27 mouse cellular contexts compared by ENCODE assay signal in genomic region chrX:104264371-104264770, GRCm38 (mm10).
DNase-seq lines count a peak whose midpoint lies in the region; ATAC-seq and TF ChIP-seq lines count a peak whose summit lies in the region.
"Had no signal": no experiment of that assay in that cellular context is flagged by ENCODE, and none has a peak within 500 bp of the region (broad histone marks: within the 10 kb centered on the region; RNA-seq: fewer than 3 reads in every experiment).

No protein-coding gene starts in this region.

- H3K27ac ChIP-seq in MEL (ENCODE audit: control insufficient read depth, low read depth, low read length) = peak overlapping the region; percentile 75
- H3K27ac ChIP-seq: embryonic facial prominence, embryonic 10.5 days; embryonic facial prominence, embryonic 12.5 days; forebrain, embryonic 13.5 days; forebrain, embryonic 15.5 days had no signal

- peaks cover 0 to 19% of the 10 kb centered on the region in 2 experiments; a peak in 2 of 4 replicates for H3K36me3 ChIP-seq in MEL (ENCODE audit: control insufficient read depth in 1 of 2, insufficient read depth in 2 of 2, low read length in 2 of 2)
- H3K36me3 ChIP-seq: embryonic facial prominence, embryonic 10.5 days; embryonic facial prominence, embryonic 12.5 days; forebrain, embryonic 15.5 days; G1E had no signal

- TF ChIP-seq RAD21 in MEL (IDR thresholded peaks at IDR 0.05; ENCODE audit: low read depth, low read length) = no peak

- no peak overlapping the region for H3K4me3 ChIP-seq in MEL (ENCODE audit: control insufficient read depth in 1 of 2, insufficient read depth in 1 of 2, low read depth in 2 of 2, low read length in 2 of 2)
- H3K4me3 ChIP-seq: embryonic facial prominence, embryonic 10.5 days; embryonic facial prominence, embryonic 12.5 days; forebrain, embryonic 13.5 days; forebrain, embryonic 15.5 days had no signal

- H3K9me3 ChIP-seq in MEL (replicated peaks; ENCODE audit: insufficient read depth, low read length) = no peaks in the 10 kb centered on the region
- H3K9me3 ChIP-seq: embryonic facial prominence, embryonic 10.5 days; embryonic facial prominence, embryonic 12.5 days; forebrain, embryonic 13.5 days; forebrain, embryonic 15.5 days; G1E had no signal

- no peak for TF ChIP-seq POLR2A in MEL (IDR thresholded peaks at IDR 0.05; ENCODE audit: control insufficient read depth in 1 of 2, insufficient read depth in 1 of 2, low read depth in 1 of 2, low read length in 2 of 2, poor library complexity in 1 of 2)

- peak; percentile 75 for DNase-seq in MEL (ENCODE audit: low read depth, low spot score)
- DNase-seq in adrenal gland, adult 18-20 months (ENCODE audit: low spot score in 2 of 2) = no peak
- DNase-seq in kidney, postnatal 36 days = no peak
- DNase-seq in thymus, postnatal 10 days (ENCODE audit: low spot score in 2 of 2) = no peak
- no peak for DNase-seq in right cerebral cortex, postnatal 4 days
- DNase-seq: adrenal gland, adult 2 months; adrenal gland, postnatal 10 days; adrenal gland, postnatal 25 days; B cell, adult 2 months; cerebellum, adult 11 months; cerebellum, adult 18-20 months; cerebellum, adult 8-10 months; cerebellum, adult 9-11 months; cerebellum, postnatal 14 days; cerebellum, postnatal 36 days; forebrain, postnatal 0 days had no signal

- ATAC-seq in common myeloid progenitor, adult 5-6 weeks (replicated peaks; ENCODE audit: low read depth, poor library complexity, severe bottlenecking) = peak; percentile 32
- peak; percentile 65 for ATAC-seq in megakaryocyte progenitor cell, adult 5-6 weeks (replicated peaks; ENCODE audit: poor library complexity)
- ATAC-seq: activated CD4-positive, CD25-positive, alpha-beta regulatory T cell, adult 4 months; CD4-positive, CD25-positive, alpha-beta regulatory T cell, adult 4 months; forebrain, embryonic 13.5 days; forebrain, embryonic 15.5 days; forebrain, postnatal 0 days; Patski had no signal

- no peak for TF ChIP-seq CTCF in MEL (IDR thresholded peaks at IDR 0.05 in 2 of 3, conservative IDR thresholded peaks at IDR 0.05 in 1 of 3; ENCODE audit: control insufficient read depth in 1 of 3, insufficient read depth in 1 of 3, low read depth in 2 of 3, low read length in 3 of 3, poor library complexity in 1 of 3, severe bottlenecking in 1 of 3)

- H3K27me3 ChIP-seq in MEL (ENCODE audit: control insufficient read depth in 1 of 2, insufficient read depth in 2 of 2, low read length in 2 of 2) = no peaks in the 10 kb centered on the region
- H3K27me3 ChIP-seq: CH12.LX; embryonic facial prominence, embryonic 12.5 days; forebrain, embryonic 13.5 days; forebrain, embryonic 15.5 days had no signal

- no peak overlapping the region for H3K9ac ChIP-seq in MEL (ENCODE audit: control insufficient read depth, low read depth, low read length, poor library complexity, severe bottlenecking)
- H3K9ac ChIP-seq: embryonic facial prominence, embryonic 12.5 days; forebrain, embryonic 13.5 days; forebrain, embryonic 15.5 days; forebrain, postnatal 0 days had no signal

- peak; percentile 85 to 86 for TF ChIP-seq EP300 in MEL (IDR thresholded peaks at IDR 0.05; ENCODE audit: low read depth in 1 of 2, low read length in 2 of 2)

- no peaks in the 10 kb centered on the region for H3K79me2 ChIP-seq in MEL (ENCODE audit: control insufficient read depth, insufficient read depth, low read length, poor library complexity)

- peaks cover 0 to 6% of the 10 kb centered on the region in 2 experiments; a peak in 1 of 4 replicates for H3K4me1 ChIP-seq in MEL (ENCODE audit: control insufficient read depth in 1 of 2, insufficient read depth in 2 of 2, low read length in 2 of 2)
- H3K4me1 ChIP-seq: embryonic facial prominence, embryonic 10.5 days; embryonic facial prominence, embryonic 12.5 days; forebrain, embryonic 13.5 days; forebrain, embryonic 15.5 days had no signal

TF ChIP-seq in MEL, 35 proteins besides CTCF, POLR2A, EP300 and RAD21:
- TF ChIP-seq ZMIZ1 (IDR thresholded peaks at IDR 0.05; ENCODE audit: low read depth, low read length) = no peak
- peak; percentile 52 for TF ChIP-seq TAL1 (IDR thresholded peaks at IDR 0.05; ENCODE audit: low read length)
- TF ChIP-seq ETS1 (IDR thresholded peaks at IDR 0.05; ENCODE audit: low read depth, low read length) = peak; percentile 87
- 0 out of 2 replicates have a peak, but pooled peaks have one; percentile 24 for TF ChIP-seq KAT2A (conservative IDR thresholded peaks at IDR 0.05; ENCODE audit: low read depth, low read length)
- no peak for TF ChIP-seq CHD1 (IDR thresholded peaks at IDR 0.05; ENCODE audit: low read depth, low read length)
- TF ChIP-seq NELFE (IDR thresholded peaks at IDR 0.05; ENCODE audit: low read depth, low read length) = no peak
- no peak for TF ChIP-seq ZC3H11A (IDR thresholded peaks at IDR 0.05; ENCODE audit: low read depth, low read length)
- peak; percentile 92 for TF ChIP-seq GATA1 (IDR thresholded peaks at IDR 0.05; ENCODE audit: low read depth, low read length)
- no peak for TF ChIP-seq GABPA (IDR thresholded peaks at IDR 0.05; ENCODE audit: low read depth, low read length)
- TF ChIP-seq MXI1 (IDR thresholded peaks at IDR 0.05; ENCODE audit: low read depth, low read length) = peak; percentile 49; the same call in 1 of the 2 replicates
- peak; percentile 55; the same call in 1 of the 2 replicates for TF ChIP-seq MAFK (IDR thresholded peaks at IDR 0.05; ENCODE audit: borderline replicate concordance, low read depth, low read length)
- no peak for TF ChIP-seq UBTF (IDR thresholded peaks at IDR 0.05; ENCODE audit: borderline replicate concordance, insufficient read depth, low read depth, low read length)
- TF ChIP-seq SIN3A (IDR thresholded peaks at IDR 0.05; ENCODE audit: low read length) = peak; percentile 65
- no peak for TF ChIP-seq MYB (IDR thresholded peaks at IDR 0.05; ENCODE audit: low read depth, low read length)
- TF ChIP-seq ELF1 (IDR thresholded peaks at IDR 0.05; ENCODE audit: low read depth, low read length) = no peak
- no peak for TF ChIP-seq CHD2 (IDR thresholded peaks at IDR 0.05; ENCODE audit: low read length)
- TF ChIP-seq SMC3 (IDR thresholded peaks at IDR 0.05; ENCODE audit: low read depth, low read length) = no peak
- TF ChIP-seq BHLHE40 (IDR thresholded peaks at IDR 0.05; ENCODE audit: borderline replicate concordance, low read depth, low read length) = peak; percentile 65; the same call in 1 of the 2 replicates
- TF ChIP-seq TCF12 (IDR thresholded peaks at IDR 0.05; ENCODE audit: low read depth, low read length) = peak; percentile 80
- TF ChIP-seq E2F4 (IDR thresholded peaks at IDR 0.05; ENCODE audit: borderline replicate concordance, low read depth, low read length) = no peak
- TF ChIP-seq TBP (IDR thresholded peaks at IDR 0.05; ENCODE audit: low read depth, low read length) = no peak
- no peak for TF ChIP-seq JUND (IDR thresholded peaks at IDR 0.05; ENCODE audit: low read depth, low read length)
- peak; percentile 23; the same call in 1 of the 2 replicates for TF ChIP-seq MAX (IDR thresholded peaks at IDR 0.05; ENCODE audit: low read length)
- TF ChIP-seq MAZ (IDR thresholded peaks at IDR 0.05; ENCODE audit: low read depth, low read length) = no peak
- peak; percentile 94 for TF ChIP-seq ZNF384 (IDR thresholded peaks at IDR 0.05; ENCODE audit: low read depth, low read length)
- TF ChIP-seq MYC (IDR thresholded peaks at IDR 0.05; ENCODE audit: low read depth, low read length) = peak; percentile 55; the same call in 1 of the 2 replicates
- TF ChIP-seq USF1 (IDR thresholded peaks at IDR 0.05; ENCODE audit: low read depth, low read length) = no peak
- peak; percentile 87 for TF ChIP-seq RCOR1 (IDR thresholded peaks at IDR 0.05; ENCODE audit: low read depth, low read length)
TF ChIP-seq in MEL: peak in this region for 13.
